ENCODE assay signal across 19 mouse cellular contexts in genomic region chr2:71445536-71446196, GRCm38 (mm10). TPM values are rescaled to one million over a fixed set of nuclear protein-coding genes. Genes with fewer than 3 reads are reported as not detected.
DNase-seq lines count a peak whose midpoint lies in the region; ATAC-seq lines count a peak whose summit lies in the region.
"Had no signal": no experiment of that assay in that cellular context is flagged by ENCODE, and none has a peak within 500 bp of the region (broad histone marks: within the 10 kb centered on the region; RNA-seq: fewer than 3 reads in every experiment).

No protein-coding gene starts in this region.

- H3K4me3 ChIP-seq in midbrain, embryonic 12.5 days, result no peak overlapping the region
- H3K4me3 ChIP-seq: erythroblast, embryonic 14.5 days; hindbrain, embryonic 12.5 days had no signal

- peak; percentile 51 for DNase-seq in heart, adult 11 months
- no peak for DNase-seq in heart, postnatal 36 days
- peak; percentile 9 for DNase-seq in right cerebral cortex, postnatal 4 days
- no peak for DNase-seq in right cerebral cortex, postnatal 36 days (ENCODE audit: low spot score in 2 of 2)
- DNase-seq in gastrocnemius, postnatal 14 days, result no peak
- no peak for DNase-seq in spleen, adult 18-20 months
- DNase-seq in Muller cell, postnatal 12 days (ENCODE audit: inconsistent ontology term), result no peak
- DNase-seq: adrenal gland, adult 2 months; cerebellum, adult 11-12 months; cerebellum, postnatal 36 days; heart, adult 18-20 months; lung, adult 18-20 months; lung, postnatal 4 days; thymus, postnatal 14 days had no signal

- peak; percentile 49; the same call in 1 of the 2 replicates for ATAC-seq in midbrain, embryonic 12.5 days (ENCODE audit: low FRiP score, low read depth)
- ATAC-seq: intestine, embryonic 16.5 days had no signal

- peaks cover 5% of the 10 kb centered on the region; the same call in 1 of the 2 replicates for H3K36me3 ChIP-seq in midbrain, embryonic 12.5 days

- peak overlapping the region; percentile 31 for H3K27ac ChIP-seq in midbrain, embryonic 12.5 days (replicated peaks)
- H3K27ac ChIP-seq: hindbrain, embryonic 12.5 days; stomach, postnatal 0 days had no signal

- intact Hi-C loops in heart, postnatal 36 days (cut with DNase I), result no loop called here
- intact Hi-C loops in gastrocnemius, postnatal 14 days (cut with DNase I; ENCODE audit: low total_unique reads), result no loop called here

- no peaks in the 10 kb centered on the region for H3K9me3 ChIP-seq in midbrain, embryonic 12.5 days
- H3K9me3 ChIP-seq: hindbrain, embryonic 12.5 days had no signal

- H3K4me2 ChIP-seq in midbrain, embryonic 12.5 days (replicated peaks), result peak overlapping the region; percentile 37
- H3K4me2 ChIP-seq: hindbrain, embryonic 12.5 days had no signal

- peaks cover 9% of the 10 kb centered on the region for H3K4me1 ChIP-seq in midbrain, embryonic 12.5 days
- H3K4me1 ChIP-seq: hindbrain, embryonic 12.5 days had no signal

- 35% methylated on average over 17 of the region's 17 CpGs for WGBS in midbrain, embryonic 12.5 days

- H3K9ac ChIP-seq in midbrain, embryonic 12.5 days (replicated peaks), result 0 out of 2 replicates have a peak overlapping the region, but pooled peaks have one; percentile 20
- H3K9ac ChIP-seq: hindbrain, embryonic 12.5 days had no signal

- H3K27me3 ChIP-seq in midbrain, embryonic 12.5 days, result peaks cover 5% of the 10 kb centered on the region; the same call in 1 of the 2 replicates
- H3K27me3 ChIP-seq: hindbrain, embryonic 12.5 days had no signal

RNA-seq across cellular contexts. Expression of gene Metap1d, which starts 7.4 kb away (rescaled TPM):
- 10 to 100 TPM; 44.9 to 45.2 TPM for total RNA-seq in heart, postnatal 36 days (2021)
- polyA plus RNA-seq in midbrain, embryonic 12.5 days (2016; fragmentation: Nextera tagmentation; extraction: Ambion mirVana), result 34.4 and 37.4 TPM in 2 replicates
- total RNA-seq in gastrocnemius, postnatal 14 days (2021), result 10 to 100 TPM; 20.0 to 24.8 TPM

RNA-seq across cellular contexts. Expression of gene Hat1, which starts 56.9 kb away (rescaled TPM):
- total RNA-seq in heart, postnatal 36 days (2021), result 10 to 100 TPM; 29.6 to 32.9 TPM
- 131 and 137 TPM in 2 replicates for polyA plus RNA-seq in midbrain, embryonic 12.5 days (2016; fragmentation: Nextera tagmentation; extraction: Ambion mirVana)
- total RNA-seq in gastrocnemius, postnatal 14 days (2021), result 10 to 100 TPM; 12.7 to 14.1 TPM

Comparison
In these comparisons a context has a peak if more than half of its experiments do, and no peak if none do; other contexts are left out.
1. DNase-seq: peak in heart, adult 11 months (single experiment) and right cerebral cortex, postnatal 4 days (single experiment); none in heart, postnatal 36 days (0 of 2), right cerebral cortex, postnatal 36 days (0 of 2), gastrocnemius, postnatal 14 days (single experiment), spleen, adult 18-20 months (0 of 2) and Muller cell, postnatal 12 days (single experiment).